Mouse (Mus musculus): Measurements from ENCODE around the gene Gm13276. TPM values are rescaled to one million over a fixed set of nuclear protein-coding genes. Genes with fewer than 3 reads are reported as not detected.
"Not testable (repeated sequence)": the region's sequence is repeated elsewhere in the genome, so short reads cannot be mapped to it uniquely, and the experiment has no call there.

Gm13276 gene
- polyA plus RNA-seq (2015; fragmentation: Nextera tagmentation; extraction: Ambion mirVana): not detected in 2 replicates

DNA sequence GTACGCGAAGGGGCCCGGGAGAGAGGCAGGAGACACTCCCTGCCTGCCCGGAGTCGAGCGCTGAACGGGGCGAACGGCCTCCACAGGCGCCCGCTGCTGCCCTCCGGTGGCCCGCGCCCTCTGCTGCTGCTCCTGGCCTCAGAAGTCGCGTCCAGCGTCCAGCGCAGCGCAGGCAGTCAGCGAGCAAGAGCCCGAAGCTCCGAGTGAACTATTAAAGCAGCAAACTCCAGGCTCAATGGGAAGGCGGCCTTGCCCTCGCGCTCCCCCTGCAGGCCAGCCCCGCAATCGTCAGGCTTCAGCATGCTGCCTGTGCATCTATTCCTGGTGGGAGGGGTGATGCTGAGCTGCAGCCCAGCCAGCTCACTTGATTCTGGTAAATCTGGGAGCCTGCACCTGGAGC is at the start of gene Gm13276:
Gm13276 (plus strand) TSS at position 301 of the 400 bp plus-strand sequence.
- not testable (repeated sequence) for H3K27ac ChIP-seq (ENCODE audit: low read length); H3K27me3 ChIP-seq (ENCODE audit: control insufficient read depth, insufficient read depth, low read depth, low read length); H3K4me3 ChIP-seq (ENCODE audit: low read depth, low read length); H3K4me2 ChIP-seq (ENCODE audit: low read length); H3K9ac ChIP-seq (ENCODE audit: low read depth, low read length); H3K36me3 ChIP-seq (ENCODE audit: control insufficient read depth, insufficient read depth, low read length); H3K9me3 ChIP-seq (replicated peaks; ENCODE audit: control insufficient read depth, low read length, poor library complexity, severe bottlenecking); H3K4me1 ChIP-seq (ENCODE audit: control insufficient read depth, insufficient read depth, low read length); ATAC-seq
- no CpG with 5 or more reads among the region's 27 CpGs for WGBS

DNA sequence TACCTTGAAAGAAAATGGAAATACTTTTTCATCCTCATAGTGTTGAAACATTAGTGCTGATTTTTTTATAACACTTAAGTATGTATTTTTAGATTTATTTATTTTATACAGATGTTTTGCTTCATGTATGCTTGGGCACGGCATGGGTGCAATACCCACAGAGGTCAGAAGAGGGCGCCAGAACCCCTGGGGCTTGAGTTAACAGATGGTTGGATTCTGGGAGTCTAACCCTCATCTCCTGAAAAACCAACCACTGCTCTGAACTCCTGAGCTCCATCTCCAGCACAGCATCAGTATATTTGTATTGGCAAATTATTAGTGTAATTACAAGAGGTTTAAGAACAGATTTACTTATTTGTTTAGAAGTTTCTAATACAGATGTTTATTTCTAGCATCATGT is 47.0 kb upstream of the Gm13276 start:
- no peak for ATAC-seq
- no peaks in the 10 kb centered on the region for H3K36me3 ChIP-seq (ENCODE audit: control insufficient read depth, insufficient read depth, low read length)
- 6% methylated on average over 2 of the region's 2 CpGs for WGBS
- H3K9ac ChIP-seq (ENCODE audit: low read depth, low read length): no peak overlapping the region
- no peaks in the 10 kb centered on the region for H3K4me1 ChIP-seq (ENCODE audit: control insufficient read depth, insufficient read depth, low read length)
- no peak overlapping the region for H3K4me2 ChIP-seq (ENCODE audit: low read length)
- no peak overlapping the region for H3K27ac ChIP-seq (ENCODE audit: low read length)
- H3K4me3 ChIP-seq (ENCODE audit: low read depth, low read length): no peak overlapping the region
- H3K9me3 ChIP-seq (replicated peaks; ENCODE audit: control insufficient read depth, low read length, poor library complexity, severe bottlenecking): no peaks in the 10 kb centered on the region
- H3K27me3 ChIP-seq (ENCODE audit: control insufficient read depth, insufficient read depth, low read depth, low read length): no peaks in the 10 kb centered on the region

DNA sequence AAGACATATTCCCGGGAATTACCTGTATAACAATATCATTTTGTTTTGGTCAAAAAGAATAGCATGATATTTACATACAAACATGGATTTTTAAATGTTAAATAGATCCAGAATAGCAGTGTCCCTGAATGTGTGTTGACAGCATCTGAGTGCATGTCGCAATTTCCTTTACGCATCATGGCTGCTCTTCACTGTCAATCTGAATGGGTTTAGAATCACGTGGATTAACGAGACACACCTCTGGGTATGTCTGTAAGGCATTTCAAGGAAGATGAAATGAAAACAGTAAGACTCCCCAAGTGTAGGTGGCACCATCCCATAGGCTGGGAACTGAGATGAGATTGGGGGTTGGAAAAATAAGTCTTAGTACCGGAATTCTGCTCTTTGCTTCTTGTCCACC is 46.5 kb upstream of the Gm13276 start:
- no peaks in the 10 kb centered on the region for H3K4me1 ChIP-seq (ENCODE audit: control insufficient read depth, insufficient read depth, low read length)
- H3K9ac ChIP-seq (ENCODE audit: low read depth, low read length): no peak overlapping the region
- no peak overlapping the region for H3K4me2 ChIP-seq (ENCODE audit: low read length)
- ATAC-seq: no peak
- WGBS: 91% methylated on average over 6 of the region's 6 CpGs
- H3K27ac ChIP-seq (ENCODE audit: low read length): no peak overlapping the region
- no peaks in the 10 kb centered on the region for H3K27me3 ChIP-seq (ENCODE audit: control insufficient read depth, insufficient read depth, low read depth, low read length)
- H3K4me3 ChIP-seq (ENCODE audit: low read depth, low read length): no peak overlapping the region
- no peaks in the 10 kb centered on the region for H3K36me3 ChIP-seq (ENCODE audit: control insufficient read depth, insufficient read depth, low read length)
- H3K9me3 ChIP-seq (replicated peaks; ENCODE audit: control insufficient read depth, low read length, poor library complexity, severe bottlenecking): no peaks in the 10 kb centered on the region

DNA sequence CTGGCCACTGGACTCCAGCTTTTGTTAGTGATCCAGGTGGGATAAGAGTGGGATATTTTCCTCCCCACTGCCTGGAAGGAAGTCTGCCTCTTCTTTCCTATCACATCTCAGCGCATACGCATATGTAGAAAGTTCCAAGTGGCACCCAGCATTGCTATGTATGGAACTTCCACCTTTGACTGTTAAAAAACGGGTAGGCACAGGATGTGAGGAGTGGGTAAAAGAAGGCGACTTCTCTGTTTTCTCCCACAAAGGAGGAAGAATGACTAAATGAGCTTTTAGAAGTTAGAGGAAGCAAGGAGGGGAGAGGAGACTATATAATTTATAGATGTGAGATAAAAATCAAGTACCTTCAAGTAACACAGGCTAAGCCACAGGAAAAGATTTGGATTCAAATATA is 44.1 kb upstream of the Gm13276 start:
- WGBS: 94% methylated on average over 4 of the region's 4 CpGs
- Histone ChIP-seq H3K9me3 (replicated peaks; ENCODE audit: control insufficient read depth, low read length, poor library complexity, severe bottlenecking) (no peaks in the 10 kb centered on the region), H3K4me1 (ENCODE audit: control insufficient read depth, insufficient read depth, low read length) (no peaks in the 10 kb centered on the region), H3K9ac (ENCODE audit: low read depth, low read length) (no peak overlapping the region), H3K27me3 (ENCODE audit: control insufficient read depth, insufficient read depth, low read depth, low read length) (no peaks in the 10 kb centered on the region), H3K4me3 (ENCODE audit: low read depth, low read length) (no peak overlapping the region), H3K27ac (ENCODE audit: low read length) (no peak overlapping the region), H3K36me3 (ENCODE audit: control insufficient read depth, insufficient read depth, low read length) (no peaks in the 10 kb centered on the region), H3K4me2 (ENCODE audit: low read length) (no peak overlapping the region)
- ATAC-seq: no peak

DNA sequence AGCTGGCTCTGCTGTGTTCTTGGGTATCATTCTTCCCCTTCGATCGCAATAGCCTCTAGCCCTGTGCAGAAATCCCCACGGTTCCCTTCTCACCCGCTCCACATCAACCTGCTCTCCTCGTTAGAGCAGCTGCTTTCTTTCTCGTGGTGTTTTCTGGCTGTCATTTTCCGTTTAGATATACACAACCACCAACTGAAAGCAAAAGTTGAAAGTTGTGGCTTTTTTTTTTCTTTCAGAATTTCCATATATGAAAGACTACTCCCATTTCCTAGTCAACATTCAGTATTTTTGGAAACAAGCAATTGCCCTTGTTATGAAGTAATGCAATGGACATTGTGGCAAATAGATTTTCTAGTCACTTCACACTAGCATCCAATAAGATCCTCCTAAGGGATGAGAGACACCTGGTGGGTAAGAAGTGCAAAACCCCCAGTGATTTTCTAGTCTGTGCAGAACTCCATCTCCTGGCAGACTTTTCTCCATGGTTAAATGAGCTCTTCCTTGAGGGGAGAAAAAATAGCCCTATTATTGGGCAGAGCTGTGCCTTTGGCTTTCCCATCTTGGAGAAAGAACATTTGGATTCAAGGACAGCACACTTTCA is 42.6 kb upstream of the Gm13276 start:
- no peaks in the 10 kb centered on the region for H3K9me3 ChIP-seq (replicated peaks; ENCODE audit: control insufficient read depth, low read length, poor library complexity, severe bottlenecking)
- ATAC-seq: no peak

DNA sequence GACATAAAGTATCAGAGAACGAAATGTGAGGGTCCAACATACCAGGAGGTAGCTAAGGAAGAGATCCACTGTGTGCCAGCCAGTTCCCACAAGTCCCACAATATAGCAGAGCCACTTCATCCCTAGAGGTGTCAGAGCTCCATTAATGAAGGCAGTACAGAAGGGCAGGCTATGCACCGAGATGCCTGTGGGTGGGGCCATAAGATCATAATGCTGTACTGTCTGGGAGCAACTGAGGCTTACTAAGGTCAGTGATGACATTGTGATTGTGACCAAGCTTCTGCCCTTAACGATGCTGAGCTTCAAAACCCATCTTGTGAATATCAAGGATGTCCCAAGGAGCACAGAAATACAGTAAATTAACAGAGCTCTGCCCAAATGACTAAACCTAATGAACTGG is 41.3 kb upstream of the Gm13276 start:
- Histone ChIP-seq H3K4me1 (ENCODE audit: control insufficient read depth, insufficient read depth, low read length) (no peaks in the 10 kb centered on the region), H3K9me3 (replicated peaks; ENCODE audit: control insufficient read depth, low read length, poor library complexity, severe bottlenecking) (no peaks in the 10 kb centered on the region), H3K9ac (ENCODE audit: low read depth, low read length) (no peak overlapping the region), H3K4me3 (ENCODE audit: low read depth, low read length) (no peak overlapping the region), H3K27me3 (ENCODE audit: control insufficient read depth, insufficient read depth, low read depth, low read length) (no peaks in the 10 kb centered on the region), H3K27ac (ENCODE audit: low read length) (no peak overlapping the region), H3K4me2 (ENCODE audit: low read length) (no peak overlapping the region), H3K36me3 (ENCODE audit: control insufficient read depth, insufficient read depth, low read length) (no peaks in the 10 kb centered on the region)
- ATAC-seq: no peak
- WGBS: 78% methylated on average over 3 of the region's 3 CpGs

More for the DNA sequence above, 42.6 kb upstream of the Gm13276 start:
- Histone ChIP-seq H3K9ac (ENCODE audit: low read depth, low read length) (no peak overlapping the region), H3K27ac (ENCODE audit: low read length) (no peak overlapping the region), H3K4me3 (ENCODE audit: low read depth, low read length) (no peak overlapping the region), H3K4me2 (ENCODE audit: low read length) (no peak overlapping the region), H3K4me1 (ENCODE audit: control insufficient read depth, insufficient read depth, low read length) (no peaks in the 10 kb centered on the region), H3K27me3 (ENCODE audit: control insufficient read depth, insufficient read depth, low read depth, low read length) (no peaks in the 10 kb centered on the region), H3K36me3 (ENCODE audit: control insufficient read depth, insufficient read depth, low read length) (no peaks in the 10 kb centered on the region)
- 74% methylated on average over 7 of the region's 7 CpGs for WGBS

DNA sequence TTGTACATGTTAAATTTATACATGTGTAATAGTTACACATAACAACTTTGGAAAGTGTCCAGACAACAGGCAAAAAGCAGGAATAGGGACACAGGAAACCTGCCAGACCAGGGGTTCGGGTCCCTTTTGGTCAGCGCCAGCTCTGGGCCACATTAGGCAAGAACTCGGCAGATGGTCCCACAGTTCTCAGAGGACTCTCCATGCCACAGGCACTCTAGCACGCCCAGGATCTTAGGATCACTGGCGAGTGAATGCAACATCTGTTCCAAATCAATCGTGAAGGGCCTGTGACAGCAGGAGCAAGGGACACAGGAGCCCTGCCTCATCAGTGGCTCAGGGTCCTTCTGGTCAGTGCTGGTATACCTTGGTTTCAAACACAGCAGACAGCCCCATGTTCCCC is 35.6 kb upstream of the Gm13276 start:
- no peak overlapping the region for H3K9ac ChIP-seq (ENCODE audit: low read depth, low read length)
- ATAC-seq: no peak
- no peak overlapping the region for H3K4me2 ChIP-seq (ENCODE audit: low read length)
- H3K4me3 ChIP-seq (ENCODE audit: low read depth, low read length): no peak overlapping the region
- H3K36me3 ChIP-seq (ENCODE audit: control insufficient read depth, insufficient read depth, low read length): no peaks in the 10 kb centered on the region
- H3K4me1 ChIP-seq (ENCODE audit: control insufficient read depth, insufficient read depth, low read length): no peaks in the 10 kb centered on the region
- H3K27me3 ChIP-seq (ENCODE audit: control insufficient read depth, insufficient read depth, low read depth, low read length): no peaks in the 10 kb centered on the region
- no peak overlapping the region for H3K27ac ChIP-seq (ENCODE audit: low read length)
- WGBS: 65% methylated on average over 6 of the region's 6 CpGs
- no peaks in the 10 kb centered on the region for H3K9me3 ChIP-seq (replicated peaks; ENCODE audit: control insufficient read depth, low read length, poor library complexity, severe bottlenecking)

DNA sequence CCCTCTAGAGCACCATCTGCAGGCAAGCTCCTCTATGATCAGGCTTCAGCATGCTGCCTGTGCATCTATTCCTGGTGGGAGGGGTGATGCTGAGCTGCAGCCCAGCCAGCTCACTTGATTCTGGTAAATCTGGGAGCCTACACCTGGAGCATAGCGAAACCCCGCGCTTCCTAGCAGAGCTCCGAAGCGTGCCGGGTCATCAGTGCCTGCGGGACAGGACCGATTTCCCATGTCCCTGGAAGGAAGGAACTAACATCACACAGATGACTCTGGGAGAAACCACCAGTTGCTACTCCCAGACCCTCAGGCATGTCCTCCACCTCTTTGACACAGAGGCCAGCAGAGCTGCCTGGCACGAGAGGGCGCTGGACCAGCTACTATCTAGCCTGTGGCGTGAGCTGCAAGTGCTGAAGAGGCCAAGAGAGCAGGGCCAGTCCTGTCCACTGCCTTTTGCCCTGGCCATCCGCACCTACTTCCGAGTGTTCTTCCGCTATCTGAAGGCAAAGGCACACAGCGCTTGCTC is 30.6 kb upstream of the Gm13276 start, which contains the start of gene Gm13271:
Gm13271 (plus strand) TSS at position 51 of the 523 bp plus-strand sequence.
- not testable (repeated sequence) for H3K9ac ChIP-seq (ENCODE audit: low read depth, low read length); H3K27me3 ChIP-seq (ENCODE audit: control insufficient read depth, insufficient read depth, low read depth, low read length); ATAC-seq; H3K9me3 ChIP-seq (replicated peaks; ENCODE audit: control insufficient read depth, low read length, poor library complexity, severe bottlenecking); H3K4me3 ChIP-seq (ENCODE audit: low read depth, low read length); H3K27ac ChIP-seq (ENCODE audit: low read length); H3K4me2 ChIP-seq (ENCODE audit: low read length); H3K4me1 ChIP-seq (ENCODE audit: control insufficient read depth, insufficient read depth, low read length); H3K36me3 ChIP-seq (ENCODE audit: control insufficient read depth, insufficient read depth, low read length)
- WGBS: 77% methylated on average over 13 of the region's 15 CpGs

DNA sequence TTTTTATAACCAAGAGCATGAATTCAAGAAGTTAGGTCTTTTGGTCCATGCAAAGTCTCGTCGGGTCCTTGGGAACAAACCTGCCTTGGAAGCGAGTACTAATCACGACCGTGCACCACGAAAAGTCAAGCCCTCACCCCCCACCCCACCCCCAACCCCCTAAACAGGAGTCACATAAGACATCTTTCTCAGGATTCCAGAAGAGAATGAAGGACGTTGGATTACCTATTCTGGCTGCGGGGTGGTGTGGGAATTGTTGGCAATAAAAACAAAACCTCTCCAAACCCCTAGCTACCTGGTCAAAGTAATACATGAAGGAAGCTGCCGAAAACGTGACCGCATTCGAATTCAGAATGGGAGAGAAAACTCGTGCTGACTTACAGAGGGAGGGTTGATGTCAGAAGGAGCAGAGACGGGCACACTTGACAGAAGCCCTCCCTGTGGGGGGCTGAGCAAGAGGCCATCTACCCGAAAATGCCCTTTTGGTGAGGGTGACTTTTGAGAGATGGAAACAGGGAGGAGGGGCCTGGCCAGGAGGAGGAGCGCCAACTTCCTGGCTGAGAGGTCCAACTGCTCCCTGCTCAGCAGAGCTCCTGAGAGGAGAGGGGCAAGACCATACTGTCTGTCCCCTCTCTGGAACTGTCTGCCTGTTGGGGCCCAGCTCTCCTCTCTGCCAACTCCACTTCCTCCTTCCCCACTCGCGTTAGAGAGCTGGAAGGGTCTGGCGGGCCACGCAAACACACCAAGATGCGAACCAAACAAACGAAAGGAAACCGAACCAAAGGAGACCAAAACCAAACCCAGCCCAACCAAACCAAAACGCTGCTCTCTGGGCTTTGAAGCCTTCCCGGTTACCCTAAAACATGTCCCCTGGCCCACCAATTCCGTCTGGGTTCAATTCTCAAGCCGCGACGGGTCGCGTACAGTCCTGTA is 28.7 kb upstream of the Gm13276 start:
- not testable (repeated sequence) for H3K36me3 ChIP-seq (ENCODE audit: control insufficient read depth, insufficient read depth, low read length); ATAC-seq; H3K27me3 ChIP-seq (ENCODE audit: control insufficient read depth, insufficient read depth, low read depth, low read length); H3K9me3 ChIP-seq (replicated peaks; ENCODE audit: control insufficient read depth, low read length, poor library complexity, severe bottlenecking); H3K4me1 ChIP-seq (ENCODE audit: control insufficient read depth, insufficient read depth, low read length)
- peak overlapping the region; percentile 45; the same call in 1 of the 2 replicates for H3K9ac ChIP-seq (ENCODE audit: low read depth, low read length)
- H3K4me3 ChIP-seq (ENCODE audit: low read depth, low read length): peak overlapping the region; percentile 41
- 11% methylated on average over 28 of the region's 31 CpGs for WGBS
- peak overlapping the region; percentile 55; the same call in 1 of the 2 replicates for H3K27ac ChIP-seq (ENCODE audit: low read length)
- peak overlapping the region; percentile 74 for H3K4me2 ChIP-seq (ENCODE audit: low read length)
